Mouse (Mus musculus): ENCODE data around the gene Bicd1. TPM values are rescaled to one million over a fixed set of nuclear protein-coding genes. Genes with fewer than 3 reads are reported as not detected.

Gene Bicd1
- polyA plus RNA-seq (2017; shearing (Covaris generic)), result 10 to 100 TPM in 1 of 2 experiments, 1 to 10 TPM in 1; 4.0 to 21.4 TPM

GRCm38 (mm10) chr6:149408833-149409332, at the start of gene Bicd1:
Bicd1 (plus strand) TSS chr6:149408886.

Other genes starting within 250 kb of the Bicd1 start
- gene Amn1, start 220.2 kb upstream of the Bicd1 start, polyA plus RNA-seq (2017; shearing (Covaris generic)), result 10 to 100 TPM; 26.1 to 27.4 TPM
- 100 to 1,000 TPM; 192 to 262 TPM for gene Resf1, start 99.5 kb upstream of the Bicd1 start, polyA plus RNA-seq (2017; shearing (Covaris generic))

All from inflammation-experienced regulatory T-cells (primary cell).